Mouse (Mus musculus) left cerebral cortex, adult 8-10 months (tissue): ENCODE results near the gene Ilk. TPM values are rescaled to one million over a fixed set of nuclear protein-coding genes. Genes with fewer than 3 reads are reported as not detected.

Source experiments
- DNase-seq, 2 experiments: peaks; one replicate each; pipeline ENCODE4 v3.0.0; 2022; ENCODE audit warnings: low spot score in 2 of 2
- total RNA-seq, 4 experiments: library from RNA; stranded (reverse); gene quantifications; 2 replicates each; pipeline ENCODE4 v1.2.4; 2022

Ilk gene
- total RNA-seq, 4 experiments from 2014 or later: 74.3 to 83.2 (median 81.6) TPM

DNA sequence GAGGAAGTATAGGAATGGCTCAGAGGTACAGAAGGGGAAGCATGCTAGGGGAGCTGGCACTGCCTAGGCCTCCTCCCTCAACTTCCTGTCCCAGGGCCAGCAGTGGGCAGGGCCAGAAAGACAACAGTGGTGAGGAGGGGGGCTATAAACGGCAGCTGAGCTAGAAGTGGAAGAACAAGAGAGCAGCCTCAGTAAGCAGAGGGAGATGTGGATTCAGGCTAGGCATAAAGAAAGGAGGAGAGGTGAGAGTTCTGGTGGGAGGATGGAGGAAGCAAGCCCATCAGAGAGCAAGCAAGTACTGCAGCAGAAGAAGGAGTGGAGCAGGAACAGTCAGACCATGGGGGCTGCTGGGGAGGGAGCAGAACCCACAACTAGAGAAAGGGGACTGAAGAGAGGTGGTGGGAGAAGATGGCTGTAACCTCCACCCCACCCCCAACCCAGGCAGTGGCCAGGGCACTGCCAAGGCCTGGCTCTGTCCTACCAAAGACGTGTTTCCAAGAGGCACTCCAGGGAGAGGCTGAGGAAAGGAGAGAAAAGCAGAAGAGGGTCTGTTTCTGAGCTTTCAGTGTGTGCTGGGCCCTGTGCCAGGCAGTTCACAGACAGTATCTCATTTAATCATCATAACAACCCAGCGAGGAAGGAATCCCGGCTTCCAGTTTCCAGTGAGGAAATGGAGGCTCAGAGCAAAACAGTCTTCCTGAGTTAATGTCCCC, 42.3 kb downstream of the Ilk start:
- no peak for DNase-seq

DNA sequence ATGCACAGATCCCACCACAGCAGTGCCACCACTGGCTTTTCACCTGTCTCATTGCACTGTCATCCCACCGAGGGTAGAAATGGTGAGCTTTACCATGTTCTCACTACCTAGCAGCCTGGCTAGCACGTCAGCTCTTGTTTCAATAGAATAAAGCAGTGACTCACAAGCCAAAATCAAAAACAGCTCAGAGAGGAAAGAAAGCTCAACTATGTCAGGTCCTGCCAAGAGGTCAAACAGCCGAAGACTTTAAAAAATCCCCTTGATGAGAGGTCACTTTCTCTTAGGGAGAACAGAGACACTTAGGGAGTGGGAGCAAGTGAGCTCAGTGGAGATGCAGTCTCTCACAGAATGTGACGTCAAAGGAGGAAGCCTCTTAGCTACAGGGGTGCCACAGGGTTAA, 47.5 kb downstream of the Ilk start:
- DNase-seq: no peak

DNA sequence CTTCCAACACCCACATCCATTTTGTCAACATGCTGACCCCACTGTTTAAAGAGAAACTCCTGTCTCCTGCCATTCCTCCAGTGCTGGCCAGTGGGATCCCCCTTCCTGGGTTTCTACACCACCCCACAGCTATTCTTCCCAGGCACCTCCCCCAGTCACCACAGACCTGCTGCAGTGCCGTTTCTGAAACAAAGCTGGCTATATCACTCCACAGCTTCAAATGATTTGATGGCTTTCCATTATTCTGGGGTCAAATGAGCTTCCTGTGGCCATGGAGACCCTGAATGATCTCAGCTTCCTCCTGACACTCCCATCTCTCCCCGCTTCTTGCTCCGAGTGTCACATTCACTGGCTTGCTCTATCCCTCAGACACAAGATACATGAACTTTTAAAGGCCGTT, 48.2 kb downstream of the Ilk start:
- DNase-seq: no peak

DNA sequence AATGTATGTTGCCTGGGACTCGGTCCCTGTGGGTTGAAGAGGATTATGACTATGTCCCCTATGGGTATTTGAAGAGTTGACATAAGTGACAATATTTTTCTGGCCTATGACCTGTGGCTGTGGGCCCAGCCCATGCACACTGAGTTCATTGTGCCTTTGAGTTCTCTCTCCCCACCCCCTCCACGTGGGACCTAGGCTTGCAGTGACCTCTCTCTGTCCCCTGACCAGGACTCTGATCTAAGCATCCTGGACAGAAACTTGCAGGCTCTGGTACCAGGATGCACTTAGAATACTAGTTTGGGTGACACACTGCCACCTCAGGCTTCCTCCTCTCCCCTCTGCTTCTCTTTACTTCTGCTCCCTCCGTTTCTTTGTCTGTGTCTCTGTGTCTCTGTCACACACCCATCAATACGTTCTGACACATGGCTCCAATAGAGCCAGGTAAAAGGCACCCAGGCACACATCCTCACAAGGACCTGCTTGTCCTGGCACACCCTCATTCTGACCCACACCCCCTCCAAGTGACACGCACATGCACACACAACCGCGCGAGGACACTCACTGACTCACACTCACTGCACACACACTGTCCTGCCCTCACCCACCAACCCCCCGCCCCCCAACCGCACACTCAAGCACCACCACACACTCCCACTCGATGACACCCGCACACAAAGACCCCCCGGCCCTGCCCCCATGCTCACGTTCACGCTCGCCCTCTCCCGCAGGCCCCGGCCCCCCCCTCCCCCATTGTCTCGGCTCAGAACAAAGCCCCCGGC, 50.3 kb downstream of the Ilk start:
- no peak for DNase-seq

DNA sequence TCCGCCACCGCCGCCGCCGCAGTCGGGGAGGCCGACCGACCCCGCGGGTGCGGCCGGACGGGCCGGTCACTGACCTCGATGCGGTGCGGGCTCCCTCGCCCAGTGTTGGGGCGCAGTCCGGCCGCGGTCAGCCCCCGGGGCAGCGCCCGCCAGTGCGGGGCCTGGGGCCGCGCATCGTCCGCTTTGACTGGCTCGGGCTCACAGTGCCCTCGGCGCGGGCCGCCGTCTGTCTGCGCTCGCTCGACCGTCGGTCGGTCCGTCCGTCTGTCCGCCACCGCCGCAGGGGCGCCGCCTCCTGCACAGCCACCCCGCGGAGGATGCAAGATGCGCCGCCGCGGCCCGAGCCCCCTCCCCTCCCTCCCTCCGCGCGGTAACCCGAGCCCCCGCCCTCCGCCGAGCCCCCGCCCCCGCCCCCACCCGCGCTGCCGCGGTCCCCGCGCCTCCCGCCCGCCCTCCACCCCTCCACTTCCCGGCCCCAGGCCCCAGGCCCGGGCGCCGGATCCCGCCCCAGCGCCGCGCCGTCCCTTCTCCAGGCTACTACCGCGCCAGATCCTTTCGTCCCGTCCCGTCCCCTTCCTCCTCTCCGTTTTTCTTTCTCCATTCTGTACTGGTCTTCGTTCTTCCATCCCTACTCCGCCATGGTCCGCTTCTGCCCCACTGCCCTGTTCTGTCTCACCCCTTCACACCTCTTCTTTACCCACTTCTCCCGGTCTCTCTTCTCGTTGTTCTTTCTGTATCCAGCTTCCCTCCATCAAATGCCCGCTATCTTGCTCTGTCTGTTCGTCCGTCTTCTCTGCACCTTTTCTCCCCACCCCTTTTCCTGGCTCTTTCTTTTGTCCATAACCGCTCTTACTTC, 51.1 kb downstream of the Ilk start, which contains the start of gene Dchs1:
Gene Dchs1, minus strand, starts transcription at position 370 of the 856 bp plus-strand sequence.
- no peak for DNase-seq

DNA sequence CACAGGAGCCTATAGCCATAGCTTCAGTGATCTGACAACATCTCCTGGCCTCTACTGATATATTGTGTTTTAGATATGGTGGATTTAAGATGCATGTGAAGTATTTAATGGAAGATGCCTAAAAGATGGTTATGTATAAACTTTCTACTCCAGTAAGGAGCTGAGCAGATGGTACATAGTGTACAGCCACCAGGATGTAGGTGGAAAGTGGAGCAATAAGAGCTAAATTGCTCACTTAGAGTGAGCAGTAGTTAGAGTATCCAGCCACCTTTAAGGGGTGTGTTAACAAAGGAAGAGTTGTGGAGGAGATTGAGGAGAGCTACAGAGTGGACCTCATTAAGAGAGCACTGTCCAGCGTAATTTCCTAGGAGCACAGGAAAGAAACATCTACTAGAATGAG, 54.8 kb downstream of the Ilk start:
- no peak for DNase-seq

Other genes starting within 250 kb of the Ilk start
- 100 to 1,000 TPM; 100 to 105 (median 101) TPM for gene Smpd1, start 182.2 kb upstream of the Ilk start, total RNA-seq
- gene Apbb1, start 154.9 kb upstream of the Ilk start, total RNA-seq: 100 to 1,000 TPM; 437 to 456 (median 444) TPM
- gene Hpx, start 136.5 kb upstream of the Ilk start, total RNA-seq: under 1 TPM; 0.33 to 0.63 (median 0.44) TPM
- gene Trim3, start 103.0 kb upstream of the Ilk start, total RNA-seq: 100 to 1,000 TPM; 137 to 154 (median 148) TPM
- gene Timm10b, start 96.5 kb upstream of the Ilk start, total RNA-seq: 10 to 100 TPM; 63.0 to 74.1 (median 68.2) TPM
- 100 to 1,000 TPM in 1 of 4 experiments, 10 to 100 TPM in 3; 84.6 to 108 (median 91.6) TPM for gene Arfip2, start 96.2 kb upstream of the Ilk start, total RNA-seq
- gene Gm45799, start 96.0 kb upstream of the Ilk start, total RNA-seq: 10 to 100 TPM in 2 of 4 experiments, 1 to 10 TPM in 2; 9.3 to 13.0 (median 11.2) TPM
- gene Dnhd1, start 85.8 kb upstream of the Ilk start, total RNA-seq: 1 to 10 TPM; 4.8 to 6.3 (median 5.7) TPM
- gene Rrp8, start 793 bp downstream of the Ilk start, total RNA-seq: 10 to 100 TPM; 12.5 to 15.5 (median 13.8) TPM
- gene Taf10, start 7.8 kb downstream of the Ilk start, total RNA-seq: 100 to 1,000 TPM in 3 of 4 experiments, 10 to 100 TPM in 1; 97.4 to 118 (median 113) TPM
- 10 to 100 TPM; 62.2 to 81.2 (median 67.1) TPM for gene Tpp1, start 15.6 kb downstream of the Ilk start, total RNA-seq
- 10 to 100 TPM in 1 of 4 experiments, 1 to 10 TPM in 3; 9.1 to 10.2 (median 9.5) TPM for gene Dchs1, start 51.1 kb downstream of the Ilk start, total RNA-seq
- gene Mrpl17, start 74.5 kb downstream of the Ilk start, total RNA-seq: 100 to 1,000 TPM in 3 of 4 experiments, 10 to 100 TPM in 1; 89.9 to 106 (median 102) TPM
- gene Gm4070, start 217.4 kb downstream of the Ilk start, total RNA-seq: 1 to 10 TPM; 1.6 to 6.9 (median 2.8) TPM